Mouse (Mus musculus) right cerebral cortex, postnatal 36 days (tissue): ENCODE measurements around the gene Ppp1r1c.
A peak's percentile ranks its signal among the peaks of the same experiment; 100 is the strongest.
"Not testable (repeated sequence)": the region's sequence is repeated elsewhere in the genome, so short reads cannot be mapped to it uniquely, and the experiment has no call there.

Experiments
- DNase-seq, 2 experiments: peaks; one replicate each; pipeline ENCODE4 v3.0.0; 2022; ENCODE audit warnings: low spot score in 2 of 2, mixed read lengths in 1 of 2

The Ppp1r1c gene

GRCm38 (mm10) chr2:79741966-79742365 lies 34.4 kb downstream of the Ppp1r1c start:
- no peak for DNase-seq

DNA sequence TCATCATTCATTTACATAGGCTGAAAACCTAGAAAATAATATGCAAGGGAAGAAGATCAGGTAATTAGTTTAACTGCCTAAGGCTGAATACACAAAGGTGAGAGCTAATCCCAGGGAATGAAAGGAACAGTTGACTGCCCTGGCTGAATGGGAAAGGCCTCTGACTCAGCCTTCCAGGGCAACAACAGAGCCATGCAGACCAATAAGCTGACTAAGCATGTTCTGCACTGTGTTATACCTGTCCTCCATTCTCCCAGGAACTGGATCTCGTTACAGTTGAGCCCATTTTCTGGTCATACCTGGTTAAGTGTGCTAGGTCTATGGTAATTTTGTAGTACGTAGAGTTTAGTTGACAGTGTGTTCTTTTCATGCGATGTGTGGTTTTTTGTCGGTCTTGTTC lies 36.6 kb downstream of the Ppp1r1c start:
- no peak for DNase-seq

DNA sequence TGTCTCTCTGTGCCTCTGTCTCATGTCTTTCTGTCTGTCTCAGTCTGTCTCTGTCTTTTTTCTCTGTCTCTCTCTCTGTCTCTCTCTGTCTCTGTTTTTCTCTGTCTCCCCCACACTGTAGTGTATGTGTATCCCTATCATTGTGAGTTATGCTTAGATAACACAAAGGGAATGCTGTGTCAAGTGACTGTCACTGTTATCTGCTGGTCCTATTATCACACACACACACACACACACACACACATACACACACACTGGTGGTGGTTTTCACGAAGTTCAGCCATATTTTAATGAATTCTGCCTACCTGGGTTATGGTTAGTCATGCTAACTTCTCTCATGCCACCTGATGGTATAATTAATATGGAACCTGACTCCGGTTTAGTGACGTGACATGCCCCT lies 44.1 kb downstream of the Ppp1r1c start:
- DNase-seq = no peak

GRCm38 (mm10) chr2:79760018-79760417 lies 52.4 kb downstream of the Ppp1r1c start:
- DNase-seq = peak; percentile 13 to 18

DNA sequence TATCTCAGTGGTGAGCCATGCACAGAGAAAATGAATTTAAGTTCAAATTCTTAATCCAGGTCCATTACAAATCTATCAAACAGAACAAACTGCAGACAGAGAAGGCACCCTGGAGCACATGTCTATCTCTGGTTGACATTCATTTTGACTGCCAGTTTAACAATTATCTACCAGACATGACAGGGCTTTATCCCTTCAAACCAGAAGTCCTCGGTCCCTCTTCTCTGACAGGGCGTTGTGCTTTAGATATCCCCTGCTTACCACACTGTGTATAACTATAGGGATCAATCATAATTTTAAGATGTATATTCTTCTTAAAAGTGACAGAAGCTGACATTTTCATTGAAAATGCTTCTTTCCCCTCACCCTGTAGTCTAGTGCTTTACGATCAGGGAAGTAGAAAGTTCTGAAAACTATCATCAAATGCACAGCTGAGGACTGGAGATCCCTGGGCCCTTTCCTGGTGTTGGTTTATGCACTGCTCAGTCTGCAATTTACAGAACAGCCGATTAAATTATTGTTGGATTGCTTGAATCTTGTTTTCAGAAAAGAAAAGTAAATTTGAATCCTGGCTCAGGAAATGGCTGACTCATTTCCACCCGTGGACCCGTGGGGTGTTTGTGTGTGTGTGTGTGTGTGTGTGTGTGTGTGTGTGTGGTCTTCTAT lies 55.3 kb downstream of the Ppp1r1c start:
- no peak for DNase-seq

GRCm38 (mm10) chr2:79765032-79765431 lies 57.5 kb downstream of the Ppp1r1c start:
- no peak for DNase-seq

- no peak for DNase-seq
These were observed 58.1 kb downstream of the Ppp1r1c start for GRCm38 (mm10) chr2:79765723-79766122.

DNA sequence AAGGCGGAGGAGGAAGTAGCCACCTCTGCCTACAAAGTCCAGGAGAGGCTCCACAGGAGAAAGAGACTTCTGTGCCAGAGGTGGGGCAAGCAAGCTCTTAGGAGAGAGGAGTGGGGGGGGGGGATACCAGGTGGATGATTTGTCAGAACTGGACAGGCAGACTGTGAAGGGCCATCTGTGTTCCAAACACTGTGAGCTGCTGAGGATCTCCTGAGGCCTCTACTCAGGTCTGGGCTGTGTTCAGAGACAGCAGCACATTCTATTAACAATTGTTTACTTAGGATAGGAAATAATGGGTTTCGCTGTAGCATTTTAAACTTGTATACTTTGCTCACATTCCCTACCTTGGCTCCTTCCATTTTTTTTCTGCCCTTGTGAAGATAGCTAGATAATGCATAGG lies 61.0 kb downstream of the Ppp1r1c start:
- DNase-seq = no peak

GRCm38 (mm10) chr2:79770307-79770706 lies 62.7 kb downstream of the Ppp1r1c start:
- DNase-seq = no peak

- peak; percentile 41 to 46 for DNase-seq
These were observed 66.8 kb downstream of the Ppp1r1c start for GRCm38 (mm10) chr2:79774372-79774771.

- no peak for DNase-seq
These were observed 70.2 kb downstream of the Ppp1r1c start for GRCm38 (mm10) chr2:79777801-79778200.

- DNase-seq = no peak
These were observed 73.2 kb downstream of the Ppp1r1c start for GRCm38 (mm10) chr2:79780772-79781171.

GRCm38 (mm10) chr2:79785541-79786134 lies 78.1 kb downstream of the Ppp1r1c start:
- no peak for DNase-seq

DNA sequence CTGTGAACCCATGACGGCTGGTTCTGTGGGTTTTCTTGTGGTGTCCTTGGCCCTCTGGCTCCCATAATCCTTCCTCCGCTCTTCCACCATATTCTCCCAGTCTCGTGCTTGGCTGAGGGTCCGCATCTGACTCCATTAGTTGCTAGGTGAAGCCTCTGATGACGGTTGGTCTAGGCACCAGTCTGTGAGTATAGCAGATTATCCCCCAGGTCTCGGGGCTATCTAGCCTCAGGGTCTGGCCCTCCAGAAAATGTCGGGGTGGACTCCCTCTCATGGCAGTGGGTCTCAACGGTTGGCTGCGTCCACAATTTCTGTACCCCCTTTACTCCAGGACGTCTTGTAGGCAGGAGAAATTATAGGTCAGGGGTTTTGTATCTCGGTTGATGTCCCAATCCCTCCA lies 78.9 kb downstream of the Ppp1r1c start:
- no peak for DNase-seq

GRCm38 (mm10) chr2:79793186-79793585 lies 85.6 kb downstream of the Ppp1r1c start:
- DNase-seq = no peak

DNA sequence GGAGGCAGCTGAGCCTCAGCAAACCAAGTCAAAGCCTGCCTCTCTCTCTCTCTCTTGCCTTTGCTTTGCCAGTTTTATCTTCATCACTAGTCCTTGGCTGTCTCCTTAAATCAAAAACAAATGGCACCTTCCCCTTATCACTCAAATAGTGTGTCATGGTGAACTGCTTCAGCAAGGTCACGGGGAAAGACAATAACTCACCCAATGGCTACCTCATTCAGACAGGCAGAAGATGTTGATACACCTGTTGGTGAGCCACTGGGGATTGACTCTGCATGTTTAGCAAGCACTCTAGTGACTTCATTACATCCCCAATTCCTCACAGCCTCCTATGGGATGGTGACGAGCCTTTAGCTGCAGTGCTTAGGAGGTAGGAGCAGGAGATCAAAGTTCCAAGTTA lies 89.9 kb downstream of the Ppp1r1c start:
- no peak for DNase-seq

DNA sequence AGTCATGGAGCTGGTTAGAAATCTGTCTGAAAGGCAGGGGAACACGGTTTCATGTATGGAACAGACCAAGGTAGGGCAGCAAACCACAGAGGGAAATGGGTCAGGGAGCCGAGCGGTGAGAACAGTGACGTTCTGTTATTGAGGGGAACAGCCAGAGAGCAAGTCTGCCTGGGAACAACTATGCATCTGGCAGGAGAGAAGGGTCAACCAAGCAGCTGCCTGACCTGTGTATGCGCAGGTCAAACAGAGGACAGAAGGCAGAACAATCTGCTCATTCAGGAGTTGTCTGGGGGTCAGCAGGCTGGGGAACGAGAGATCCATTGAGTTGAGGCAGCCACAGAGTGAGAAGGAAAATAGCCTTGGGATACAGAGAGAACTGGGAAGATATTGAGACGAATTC lies 91.0 kb downstream of the Ppp1r1c start:
- no peak for DNase-seq

DNA sequence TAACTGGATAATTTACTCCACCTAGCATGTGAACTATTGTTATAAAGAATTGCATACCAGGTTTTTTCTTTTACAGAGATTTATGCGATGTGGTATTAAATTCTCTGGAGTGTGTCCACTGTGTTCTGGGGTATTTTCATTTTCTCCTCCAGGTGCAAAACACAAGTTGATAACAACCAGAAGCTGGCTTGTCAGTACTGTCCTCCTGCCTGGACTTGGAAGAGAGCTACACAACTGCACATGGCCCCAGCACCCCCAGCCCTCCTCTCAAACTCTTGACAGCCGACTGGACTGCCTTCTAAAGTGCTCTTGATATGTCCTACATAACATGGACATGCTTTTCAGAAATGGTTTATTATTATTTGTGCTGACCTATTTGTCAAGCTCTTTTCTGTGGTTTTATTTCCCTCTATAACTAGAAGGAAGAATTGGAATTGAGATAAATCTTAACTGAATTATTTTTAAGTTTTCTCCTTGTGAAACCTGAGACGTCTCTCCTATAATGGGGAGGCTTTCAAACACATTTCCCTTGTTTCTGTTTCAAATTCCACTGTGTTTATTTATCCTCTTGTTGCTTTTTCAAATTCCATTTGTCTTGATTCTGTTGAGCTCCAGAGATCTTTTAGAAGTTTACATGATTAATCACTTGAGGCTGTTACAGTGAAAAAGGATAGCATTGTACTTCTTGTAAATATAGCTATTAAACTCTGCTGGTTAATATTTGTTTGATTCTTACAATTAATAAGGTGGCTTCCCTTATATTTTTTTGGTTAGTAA lies 108.3 kb downstream of the Ppp1r1c start:
- no peak for DNase-seq

DNA sequence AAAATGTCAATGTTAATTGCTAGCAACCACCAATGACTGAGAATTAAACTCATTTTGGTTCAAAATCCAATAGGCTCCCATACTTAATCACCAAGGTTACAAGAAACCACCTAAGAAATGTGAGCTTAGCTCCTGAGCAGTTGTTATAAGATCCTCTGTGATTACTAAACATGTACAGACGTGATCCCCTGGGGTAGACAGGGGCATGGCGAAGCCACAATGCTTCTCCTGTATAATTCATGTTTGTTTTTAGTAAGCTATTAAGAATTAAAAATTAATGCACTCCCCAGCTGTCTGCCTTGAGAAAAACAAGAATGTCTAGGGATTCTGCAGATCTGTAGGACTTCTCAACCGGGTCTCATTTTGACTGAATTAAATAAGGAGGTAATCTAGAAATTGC lies 112.0 kb downstream of the Ppp1r1c start:
- no peak for DNase-seq

DNA sequence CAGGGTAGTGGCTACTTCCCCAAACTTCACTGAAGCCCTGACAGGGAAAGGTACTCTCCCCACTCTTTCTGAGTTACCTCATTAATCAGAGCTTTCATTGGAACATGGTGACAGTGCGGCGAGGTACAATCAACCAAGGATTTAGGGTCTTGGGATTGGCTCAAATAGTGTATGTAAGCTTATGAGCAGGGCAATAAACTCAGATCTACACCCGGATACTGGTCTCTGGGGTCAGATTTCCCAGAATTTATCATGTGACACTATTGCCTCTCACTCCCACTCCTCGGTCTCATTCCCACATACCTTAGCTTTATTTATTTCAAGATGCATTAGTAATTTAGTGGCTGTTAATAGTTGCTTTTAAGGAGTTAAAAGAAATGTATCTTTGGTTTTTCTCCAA lies 118.3 kb downstream of the Ppp1r1c start:
- no peak for DNase-seq

DNA sequence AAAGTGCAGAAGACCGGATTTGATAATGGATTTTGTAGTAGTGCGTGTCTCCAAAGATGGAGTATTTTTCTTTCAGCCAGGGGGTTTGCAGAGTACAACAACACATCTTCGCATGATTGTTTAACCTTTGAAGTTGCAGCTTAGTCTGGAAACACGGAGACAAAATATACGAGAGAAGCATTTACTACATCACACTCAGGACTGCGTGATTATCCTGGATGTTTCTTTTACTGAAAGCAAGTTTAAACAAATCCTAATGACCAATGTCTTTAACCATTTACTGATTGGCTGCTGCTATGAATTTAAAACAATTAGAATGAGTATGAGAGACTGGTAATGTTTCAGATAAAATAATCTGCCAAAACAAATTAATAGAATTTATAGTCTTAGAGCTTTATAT lies 131.5 kb downstream of the Ppp1r1c start:
- no peak for DNase-seq

GRCm38 (mm10) chr2:79839513-79839912 lies 131.9 kb downstream of the Ppp1r1c start:
- DNase-seq = no peak

DNA sequence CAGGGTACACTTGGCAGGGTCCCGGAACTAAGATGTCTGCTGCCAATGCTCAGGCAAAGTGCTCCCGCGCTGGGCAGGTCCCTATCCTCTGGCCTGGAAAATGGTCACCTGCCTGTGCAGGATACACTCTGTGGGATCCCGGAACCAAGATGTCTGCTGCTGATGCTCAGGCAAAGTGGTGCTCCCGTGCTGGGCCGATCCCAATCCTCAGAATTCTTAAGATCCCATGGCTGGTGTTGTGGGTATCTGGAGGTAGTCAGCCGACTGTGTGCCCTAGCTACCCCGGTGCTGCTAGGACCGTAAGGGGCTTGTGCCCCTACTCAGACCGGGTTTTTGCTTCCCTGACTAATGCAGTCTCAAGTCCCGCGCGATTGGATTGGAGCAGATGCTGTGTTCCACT lies 139.8 kb downstream of the Ppp1r1c start:
- not testable (repeated sequence) for DNase-seq
